Mouse (Mus musculus): ENCODE measurements around the gene Map3k14. TPM values are rescaled to one million over a fixed set of nuclear protein-coding genes. Genes with fewer than 3 reads are reported as not detected.
A peak's percentile ranks its signal among the peaks of the same experiment; 100 is the strongest.

Gene Map3k14
- polyA plus RNA-seq, 1 experiment from 2014 or later: 4.8 TPM

DNA sequence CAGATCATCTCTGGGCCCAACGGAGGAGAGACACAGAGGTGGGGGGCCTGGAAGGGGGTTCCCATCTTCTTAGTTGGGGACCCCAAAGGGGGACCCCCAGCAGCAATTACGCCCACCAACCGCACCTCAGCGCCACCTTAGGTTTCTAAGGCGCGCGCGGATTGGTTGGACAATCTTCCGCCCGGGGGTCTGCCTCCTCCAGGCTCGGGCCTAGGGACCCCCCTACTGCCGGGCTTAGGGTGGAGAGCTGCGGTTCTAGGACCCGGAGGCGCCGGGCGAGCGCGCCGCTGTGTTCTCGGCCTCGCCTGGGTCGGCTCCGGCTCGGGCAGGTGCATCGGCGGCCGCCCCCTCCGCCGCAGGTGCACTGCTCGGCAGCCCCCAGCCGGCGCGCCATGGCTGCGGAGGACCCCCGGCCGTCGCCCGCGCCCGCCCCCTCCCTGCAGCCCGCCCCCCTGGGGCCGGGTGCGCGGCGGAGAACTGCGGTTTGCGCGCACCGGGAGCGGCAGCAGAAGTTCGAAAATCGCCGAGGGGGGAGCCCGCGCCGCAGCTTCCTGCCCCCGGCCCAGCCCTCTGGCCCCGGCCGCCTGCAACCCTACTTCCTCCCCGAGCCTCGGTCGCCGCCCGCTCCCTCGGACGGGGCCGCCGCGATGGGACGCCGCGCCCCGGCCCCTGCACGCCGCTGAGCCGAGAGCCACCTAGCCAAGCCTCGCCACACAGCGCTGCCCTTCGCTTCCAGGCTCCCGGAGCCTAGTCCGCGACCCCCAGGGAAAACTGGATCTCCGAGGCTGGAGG lies 96.6 kb downstream of the Map3k14 start, which contains the start of gene Fmnl1:
Fmnl1 (plus strand) TSS at position 614 of the 792 bp plus-strand sequence.
- Histone ChIP-seq H3K27me3 (no peaks in the 10 kb centered on the region), H3K4me2 (peak within 1 kb of the TSS; percentile 76), H3K36me3 (no peaks in the 10 kb centered on the region), H3K9ac (peak within 1 kb of the TSS; percentile 74), H3K4me1 (replicated peaks) (peaks cover 51% of the 10 kb centered on the region), H3K27ac (replicated peaks) (peak within 1 kb of the TSS; percentile 70), H3K4me3 (peak within 1 kb of the TSS; percentile 67), H3K9me3 (no peaks in the 10 kb centered on the region)
- WGBS: 1% methylated on average over 60 of the region's 84 CpGs
- ATAC-seq (ENCODE audit: low FRiP score, low read depth): peak; percentile 86

DNA sequence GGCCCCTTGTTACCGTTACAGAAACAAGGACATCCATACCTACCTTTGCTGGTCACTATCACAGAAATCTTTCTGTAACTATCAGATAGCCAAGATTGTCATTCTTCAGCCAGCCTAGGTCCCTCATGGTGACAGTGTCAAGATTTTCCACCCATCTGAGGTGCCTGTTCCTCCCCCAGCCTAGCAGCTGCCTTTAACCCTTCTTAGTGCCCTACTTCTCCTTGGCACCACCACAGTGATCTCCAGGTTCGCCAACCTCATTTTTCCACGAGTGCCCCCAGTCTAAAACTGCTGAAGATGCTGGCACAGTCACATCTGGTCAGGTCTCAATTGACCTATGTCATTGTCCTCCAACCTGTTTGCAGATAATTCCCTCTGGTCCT lies 97.2 kb downstream of the Map3k14 start:
- peak; percentile 5; the same call in 1 of the 2 replicates for ATAC-seq (ENCODE audit: low FRiP score, low read depth)

More for the DNA sequence above, 97.2 kb downstream of the Map3k14 start:
- H3K9me3 ChIP-seq: no peaks in the 10 kb centered on the region
- H3K9ac ChIP-seq: peak overlapping the region; percentile 74
- WGBS: 38% methylated on average over 3 of the region's 3 CpGs
- H3K27me3 ChIP-seq: no peaks in the 10 kb centered on the region
- H3K36me3 ChIP-seq: no peaks in the 10 kb centered on the region
- peak overlapping the region; percentile 70 for H3K27ac ChIP-seq (replicated peaks)
- H3K4me3 ChIP-seq: peak overlapping the region; percentile 67
- H3K4me2 ChIP-seq: peak overlapping the region; percentile 76
- peaks cover 50% of the 10 kb centered on the region for H3K4me1 ChIP-seq (replicated peaks)

Other genes starting within 250 kb of the Map3k14 start
- gene Nmt1, start 239.3 kb downstream of the Map3k14 start, polyA plus RNA-seq (2015; fragmentation: Nextera tagmentation; extraction: Ambion mirVana): 32.4 and 34.7 TPM in 2 replicates
- gene Dcakd, start 239.1 kb downstream of the Map3k14 start, polyA plus RNA-seq (2015; fragmentation: Nextera tagmentation; extraction: Ambion mirVana): 152 and 194 TPM in 2 replicates
- gene Plcd3, start 165.8 kb downstream of the Map3k14 start, polyA plus RNA-seq (2015; fragmentation: Nextera tagmentation; extraction: Ambion mirVana): 3.7 and 4.4 TPM in 2 replicates
- gene Acbd4, start 165.8 kb downstream of the Map3k14 start, polyA plus RNA-seq (2015; fragmentation: Nextera tagmentation; extraction: Ambion mirVana): 11.1 and 13.3 TPM in 2 replicates
- gene Hexim1, start 151.2 kb downstream of the Map3k14 start, polyA plus RNA-seq (2015; fragmentation: Nextera tagmentation; extraction: Ambion mirVana): 3.7 and 3.9 TPM in 2 replicates
- gene Hexim2, start 135.0 kb downstream of the Map3k14 start, polyA plus RNA-seq (2015; fragmentation: Nextera tagmentation; extraction: Ambion mirVana): 23.5 and 28.4 TPM in 2 replicates
- gene Fmnl1, start 96.4 kb downstream of the Map3k14 start, polyA plus RNA-seq (2015; fragmentation: Nextera tagmentation; extraction: Ambion mirVana): 7.0 and 7.8 TPM in 2 replicates
- 2.3 and 2.6 TPM in 2 replicates for gene 1700023F06Rik, start 58.9 kb downstream of the Map3k14 start, polyA plus RNA-seq (2015; fragmentation: Nextera tagmentation; extraction: Ambion mirVana)
- gene Spata32, start 49.0 kb downstream of the Map3k14 start, polyA plus RNA-seq (2015; fragmentation: Nextera tagmentation; extraction: Ambion mirVana): 0.99 and 1.4 TPM in 2 replicates
- 4.6 and 4.9 TPM in 2 replicates for gene Arhgap27, start 96.2 kb upstream of the Map3k14 start, polyA plus RNA-seq (2015; fragmentation: Nextera tagmentation; extraction: Ambion mirVana)
- 9.8 and 10.0 TPM in 2 replicates for gene Plekhm1, start 145.2 kb upstream of the Map3k14 start, polyA plus RNA-seq (2015; fragmentation: Nextera tagmentation; extraction: Ambion mirVana)
- not detected in 2 replicates for gene Lrrc37a, start 237.1 kb upstream of the Map3k14 start, polyA plus RNA-seq (2015; fragmentation: Nextera tagmentation; extraction: Ambion mirVana)